Mouse (Mus musculus) embryonic facial prominence, embryonic 14.5 days (tissue): ENCODE results near the gene Lancl1. TPM values are rescaled to one million over a fixed set of nuclear protein-coding genes. Genes with fewer than 3 reads are reported as not detected.

ENCODE experiments used
- ATAC-seq: fragments of 200-750 bp; cut with Nextera tagmentation; 2 replicates; pipeline ENCODE4 v1.8.0; 2017; ENCODE audit warnings: low read depth, moderate number of reproducible peaks, moderate TSS enrichment
- DNase-seq: peaks from one replicate; pipeline ENCODE4 v3.0.0-alpha.2; 2015; ENCODE audit warnings: low spot score
- H3K27ac ChIP-seq: fragments of 300-500 bp; sonication (generic); replicated peaks from 2 replicates; pipeline ENCODE4 v1.5.1; 2014; ENCODE audit warnings: low read depth, mild to moderate bottlenecking, low read length, moderate library complexity
- H3K27me3 ChIP-seq: fragments of 300-500 bp; sonication (generic); replicated peaks from 2 replicates; pipeline ENCODE4 v1.6.1; 2014; ENCODE audit warnings: low read length; ENCODE audit not compliant: control insufficient read depth, insufficient read depth
- H3K36me3 ChIP-seq: fragments of 300-500 bp; sonication (generic); 2 replicates; pipeline ENCODE4 v1.6.1; 2014; ENCODE audit warnings: low read length, mixed read lengths; ENCODE audit not compliant: control insufficient read depth, insufficient read depth
- H3K4me1 ChIP-seq: fragments of 300-500 bp; sonication (generic); 2 replicates; pipeline ENCODE4 v1.6.1; 2014; ENCODE audit warnings: antibody characterized with exemption, low read length; ENCODE audit not compliant: control insufficient read depth, insufficient read depth
- H3K4me2 ChIP-seq: fragments of 300-500 bp; sonication (generic); 2 replicates; pipeline ENCODE4 v1.6.1; 2014; ENCODE audit warnings: low read depth, mild to moderate bottlenecking, low read length, moderate library complexity, mixed read lengths
- H3K4me3 ChIP-seq: fragments of 300-500 bp; sonication (generic); 2 replicates; pipeline ENCODE4 v1.5.1; 2014; ENCODE audit warnings: low read depth, mild to moderate bottlenecking, low read length
- H3K9ac ChIP-seq: fragments of 300-500 bp; sonication (generic); 2 replicates; pipeline ENCODE4 v1.6.1; 2014; ENCODE audit warnings: low read depth, mild to moderate bottlenecking, low read length, moderate library complexity, mixed read lengths
- H3K9me3 ChIP-seq: fragments of 300-500 bp; sonication (generic); 2 replicates; pipeline ENCODE4 v1.6.1; 2016; ENCODE audit warnings: low read length; ENCODE audit not compliant: control insufficient read depth
- WGBS: fragments of 180-500 bp; shearing (Covaris S2); extraction: QIAGEN DNeasy Blood & Tissue Kit; methylation state at CpG from one replicate; pipeline ENCODE4 v1.1.7; 2014; 5-methylcytosine and 5-hydroxymethylcytosine counted together
- polyA plus RNA-seq: library from polyadenylated mRNA; unstranded; fragments of >200 nt; fragmentation: Nextera tagmentation; extraction: Ambion mirVana; gene quantifications from 2 replicates; pipeline ENCODE4 v1.2.1, GENCODE M21; 2014

The Lancl1 gene
- polyA plus RNA-seq, 1 experiment from 2014 or later: 112 TPM

GRCm38 (mm10) chr1:67001367-67001766 is 37.3 kb downstream of the Lancl1 start:
- Histone ChIP-seq H3K27ac (no peak overlapping the region), H3K4me1 (no peaks in the 10 kb centered on the region), H3K4me2 (no peak overlapping the region), H3K9me3 (no peaks in the 10 kb centered on the region), H3K27me3 (no peaks in the 10 kb centered on the region), H3K36me3 (peaks cover 49% of the 10 kb centered on the region), H3K9ac (no peak overlapping the region), H3K4me3 (no peak overlapping the region)
- ATAC-seq: no peak
- 80% methylated on average over 1 of the region's 1 CpGs for WGBS
- DNase-seq: no peak

DNA sequence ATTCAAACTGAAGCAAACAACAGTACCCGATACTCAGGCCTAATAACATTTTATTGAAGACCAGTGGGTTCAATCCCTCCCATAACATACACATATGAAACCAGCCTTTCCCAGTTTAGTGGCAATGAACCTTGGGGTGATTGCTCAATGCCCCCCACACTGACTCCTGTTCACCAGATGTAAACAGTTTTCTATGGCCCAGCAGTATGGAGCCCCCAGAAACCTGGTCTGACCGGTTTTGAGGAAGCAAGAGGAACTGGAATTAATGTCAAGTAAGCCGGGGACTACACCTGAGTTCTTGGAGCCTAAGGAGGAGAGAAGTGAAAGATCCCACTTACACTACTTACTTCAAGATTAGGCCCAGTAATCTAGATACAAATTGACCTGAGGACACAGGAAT is 38.2 kb downstream of the Lancl1 start:
- Histone ChIP-seq H3K27me3 (no peaks in the 10 kb centered on the region), H3K4me3 (no peak overlapping the region), H3K9ac (no peak overlapping the region), H3K4me1 (no peaks in the 10 kb centered on the region), H3K4me2 (no peak overlapping the region), H3K36me3 (peaks cover 40% of the 10 kb centered on the region), H3K9me3 (no peaks in the 10 kb centered on the region), H3K27ac (no peak overlapping the region)
- 81% methylated on average over 3 of the region's 3 CpGs for WGBS
- peak; percentile 47 for DNase-seq
- peak; percentile 53; the same call in 1 of the 2 replicates for ATAC-seq

DNA sequence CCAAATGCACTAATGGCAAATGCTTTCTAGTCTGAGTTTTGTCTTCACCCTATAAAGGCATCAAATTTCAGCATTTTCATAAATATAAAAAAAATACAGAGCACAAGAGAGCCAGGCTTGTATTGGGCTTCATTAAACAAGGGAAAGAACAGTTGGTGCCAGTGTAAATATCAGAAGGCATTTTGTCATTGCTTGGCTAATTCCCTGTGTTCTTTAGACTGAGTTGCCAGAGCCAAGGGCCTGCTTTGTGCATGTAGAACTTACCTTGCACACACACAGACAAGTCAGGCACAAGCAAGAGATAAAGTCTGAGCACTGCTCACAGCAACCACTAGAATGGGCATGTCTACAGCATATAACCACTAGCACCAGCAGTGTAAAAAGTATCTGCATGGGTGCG is 40.1 kb downstream of the Lancl1 start:
- Histone ChIP-seq H3K36me3 (peaks cover 21% of the 10 kb centered on the region), H3K4me3 (no peak overlapping the region), H3K9ac (no peak overlapping the region), H3K4me2 (no peak overlapping the region), H3K27me3 (no peaks in the 10 kb centered on the region), H3K27ac (no peak overlapping the region), H3K9me3 (no peaks in the 10 kb centered on the region), H3K4me1 (no peaks in the 10 kb centered on the region)
- ATAC-seq (no peak), DNase-seq (no peak)
- WGBS: 83% methylated on average over 1 of the region's 1 CpGs

GRCm38 (mm10) chr1:66998188-66998587 is 40.5 kb downstream of the Lancl1 start:
- 90% methylated on average over 4 of the region's 4 CpGs for WGBS
- Histone ChIP-seq H3K36me3 (peaks cover 17% of the 10 kb centered on the region), H3K27ac (no peak overlapping the region), H3K4me3 (no peak overlapping the region), H3K4me2 (no peak overlapping the region), H3K9me3 (no peaks in the 10 kb centered on the region), H3K9ac (no peak overlapping the region), H3K4me1 (no peaks in the 10 kb centered on the region), H3K27me3 (no peaks in the 10 kb centered on the region)
- DNase-seq (no peak), ATAC-seq (no peak)

GRCm38 (mm10) chr1:66996819-66997218 is 41.9 kb downstream of the Lancl1 start:
- Histone ChIP-seq H3K4me2 (no peak overlapping the region), H3K4me1 (no peaks in the 10 kb centered on the region), H3K27me3 (no peaks in the 10 kb centered on the region), H3K27ac (no peak overlapping the region), H3K4me3 (no peak overlapping the region), H3K36me3 (peaks cover 4% of the 10 kb centered on the region; the same call in 1 of the 2 replicates), H3K9ac (no peak overlapping the region), H3K9me3 (no peaks in the 10 kb centered on the region)
- no peak for DNase-seq
- ATAC-seq: no peak
- WGBS: 79% methylated on average over 2 of the region's 2 CpGs

- ATAC-seq: no peak; the same call in 1 of the 2 replicates
Measured at GRCm38 (mm10) chr1:66992764-66993163, 45.9 kb downstream of the Lancl1 start.

GRCm38 (mm10) chr1:66987558-66988190 is 51.0 kb downstream of the Lancl1 start:
- Histone ChIP-seq H3K4me2 (no peak overlapping the region), H3K36me3 (no peaks in the 10 kb centered on the region), H3K9me3 (no peaks in the 10 kb centered on the region), H3K4me1 (peaks cover 6% of the 10 kb centered on the region), H3K9ac (no peak overlapping the region), H3K4me3 (no peak overlapping the region), H3K27ac (no peak overlapping the region), H3K27me3 (no peaks in the 10 kb centered on the region)
- 77% methylated on average over 18 of the region's 18 CpGs for WGBS
- no peak for DNase-seq
- no peak for ATAC-seq

More at GRCm38 (mm10) chr1:66992764-66993163, 45.9 kb downstream of the Lancl1 start:
- H3K4me2 ChIP-seq: no peak overlapping the region
- H3K4me1 ChIP-seq: no peaks in the 10 kb centered on the region
- H3K27ac ChIP-seq: no peak overlapping the region
- DNase-seq: peak; percentile 76
- no peaks in the 10 kb centered on the region for H3K36me3 ChIP-seq
- no peaks in the 10 kb centered on the region for H3K27me3 ChIP-seq
- no peaks in the 10 kb centered on the region for H3K9me3 ChIP-seq
- no peak overlapping the region for H3K9ac ChIP-seq
- H3K4me3 ChIP-seq: no peak overlapping the region

- no peak overlapping the region for H3K9ac ChIP-seq
- H3K27ac ChIP-seq: no peak overlapping the region
- H3K4me1 ChIP-seq: peaks cover 6% of the 10 kb centered on the region
- ATAC-seq (no peak), DNase-seq (no peak)
- no peak overlapping the region for H3K4me2 ChIP-seq
- no peaks in the 10 kb centered on the region for H3K9me3 ChIP-seq
- no peaks in the 10 kb centered on the region for H3K27me3 ChIP-seq
- 72% methylated on average over 4 of the region's 4 CpGs for WGBS
- H3K4me3 ChIP-seq: no peak overlapping the region
- no peaks in the 10 kb centered on the region for H3K36me3 ChIP-seq
Measured at GRCm38 (mm10) chr1:66985906-66986305, 52.8 kb downstream of the Lancl1 start.

DNA sequence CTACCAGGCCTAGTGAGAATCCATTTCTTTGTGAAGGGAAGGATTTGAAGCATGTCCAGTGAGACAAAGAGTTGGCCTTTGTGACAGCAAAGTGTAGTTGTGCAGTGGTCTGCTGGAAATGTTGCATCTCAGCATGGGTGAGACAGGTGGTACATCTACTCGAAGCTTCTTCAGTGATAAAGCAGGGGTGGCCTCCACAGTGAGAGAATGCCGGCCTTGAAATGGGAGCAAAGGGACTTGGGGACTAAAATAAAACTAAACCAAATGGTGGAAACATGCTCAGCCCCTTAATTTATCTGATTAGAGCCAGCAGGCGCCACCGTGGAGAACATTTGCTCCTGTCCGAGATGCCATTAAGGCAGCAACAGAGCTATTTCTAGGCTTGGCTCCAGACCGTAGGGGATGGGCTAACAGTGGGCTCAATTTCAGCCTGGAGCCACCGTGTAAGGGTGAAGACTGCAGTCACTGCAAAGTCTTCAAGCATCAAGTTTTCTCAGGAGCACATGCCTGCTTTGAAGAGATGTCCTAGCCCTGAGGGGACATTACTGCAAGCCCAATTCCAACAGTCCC is 53.5 kb downstream of the Lancl1 start:
- Histone ChIP-seq H3K4me3 (no peak overlapping the region), H3K4me2 (no peak overlapping the region), H3K27me3 (no peaks in the 10 kb centered on the region), H3K4me1 (peaks cover 6% of the 10 kb centered on the region), H3K9me3 (no peaks in the 10 kb centered on the region), H3K27ac (no peak overlapping the region), H3K36me3 (no peaks in the 10 kb centered on the region), H3K9ac (no peak overlapping the region)
- 25% methylated on average over 7 of the region's 7 CpGs for WGBS
- DNase-seq (peak; percentile 66), ATAC-seq (peak; percentile 60)
